Mouse (Mus musculus) frontal cortex, postnatal 14 days (tissue): ENCODE data around the gene C1rb.
"Not testable (repeated sequence)": the region's sequence is repeated elsewhere in the genome, so short reads cannot be mapped to it uniquely, and the experiment has no call there.

Experiments used
- DNase-seq, 2 experiments: peaks; one replicate each; pipeline ENCODE4 v3.0.0; 2022; ENCODE audit warnings: low spot score in 2 of 2

The C1rb gene

GRCm38 (mm10) chr6:124593121-124593520 lies 23.0 kb downstream of the C1rb start:
- no peak for DNase-seq

GRCm38 (mm10) chr6:124602031-124602430 lies 31.9 kb downstream of the C1rb start:
- DNase-seq, result no peak

GRCm38 (mm10) chr6:124625612-124626011 lies 55.5 kb downstream of the C1rb start:
- DNase-seq, result no peak

- DNase-seq, result not testable (repeated sequence)
These were observed 56.1 kb downstream of the C1rb start for GRCm38 (mm10) chr6:124626184-124626583.

GRCm38 (mm10) chr6:124630763-124631162 lies 60.7 kb downstream of the C1rb start:
- no peak for DNase-seq
